Mouse (Mus musculus) liver, postnatal 0 days (tissue): ENCODE data around the gene Col6a1.

ENCODE experiments used
- CTCF ChIP-seq: sonication (generic); IDR thresholded peaks from 2 replicates; pipeline ENCODE4 v1.5.1; 2016; ENCODE audit warnings: antibody characterized with exemption, low read depth
- EP300 ChIP-seq: IDR thresholded peaks from 2 replicates; pipeline ENCODE4 v1.6.1; 2016; ENCODE audit warnings: antibody characterized with exemption, low read depth, mild to moderate bottlenecking

GRCm38 (mm10) chr10:76693446-76693845, 32.5 kb downstream of the Col6a1 start:
- no peak for TF ChIP-seq CTCF
- no peak for TF ChIP-seq EP300
